Mouse (Mus musculus) intestine, postnatal 0 days (tissue): ENCODE results near the gene Skida1. TPM values are rescaled to one million over a fixed set of nuclear protein-coding genes. Genes with fewer than 3 reads are reported as not detected.

ENCODE experiments used
- ATAC-seq: fragments of 200-750 bp; cut with Nextera tagmentation; 2 replicates; pipeline ENCODE4 v1.8.0; 2017; ENCODE audit warnings: mild to moderate bottlenecking, moderate TSS enrichment, moderate library complexity
- H3K27ac ChIP-seq: fragments of 300-500 bp; sonication (generic); 2 replicates; pipeline ENCODE4 v1.5.1; 2014; ENCODE audit warnings: mild to moderate bottlenecking, low read depth, low read length, moderate library complexity
- H3K27me3 ChIP-seq: fragments of 300-500 bp; sonication (generic); replicated peaks from 2 replicates; pipeline ENCODE4 v1.6.1; 2014; ENCODE audit warnings: low read length, mixed read lengths; ENCODE audit not compliant: control insufficient read depth, insufficient read depth
- H3K36me3 ChIP-seq: fragments of 300-500 bp; sonication (generic); 2 replicates; pipeline ENCODE4 v1.6.1; 2014; ENCODE audit warnings: mild to moderate bottlenecking, moderate library complexity; ENCODE audit not compliant: control insufficient read depth, insufficient read depth
- H3K4me1 ChIP-seq: fragments of 300-500 bp; sonication (generic); replicated peaks from 2 replicates; pipeline ENCODE4 v1.6.1; 2014; ENCODE audit warnings: antibody characterized with exemption, low read length, mixed read lengths; ENCODE audit not compliant: control insufficient read depth, insufficient read depth
- H3K4me2 ChIP-seq: fragments of 300-500 bp; sonication (generic); replicated peaks from 2 replicates; pipeline ENCODE4 v1.6.1; 2014; ENCODE audit warnings: low read depth, mild to moderate bottlenecking, moderate library complexity
- H3K4me3 ChIP-seq: fragments of 300-500 bp; sonication (generic); 2 replicates; pipeline ENCODE4 v1.5.1; 2014; ENCODE audit warnings: low read depth, low read length
- H3K9ac ChIP-seq: fragments of 300-500 bp; sonication (generic); 2 replicates; pipeline ENCODE4 v1.6.1; 2014; ENCODE audit warnings: mild to moderate bottlenecking, low read depth, low read length
- H3K9me3 ChIP-seq: fragments of 300-500 bp; sonication (generic); 2 replicates; pipeline ENCODE4 v1.6.1; 2016; ENCODE audit warnings: mixed run types; ENCODE audit not compliant: control insufficient read depth
- CTCF ChIP-seq: sonication (generic); IDR thresholded peaks from 2 replicates; pipeline ENCODE4 v1.5.1; 2016; ENCODE audit warnings: low read depth, mild to moderate bottlenecking, control low read depth, antibody characterized with exemption, moderate library complexity
- WGBS: fragments of 180-500 bp; shearing (Covaris S2); extraction: QIAGEN DNeasy Blood & Tissue Kit; methylation state at CpG from one replicate; pipeline ENCODE4 v1.1.7; 2014; 5-methylcytosine and 5-hydroxymethylcytosine counted together
- polyA plus RNA-seq: library from polyadenylated mRNA; unstranded; fragments of >200 nt; fragmentation: Nextera tagmentation; extraction: Ambion mirVana; gene quantifications from 2 replicates; pipeline ENCODE4 v1.2.1, GENCODE M21; 2015

The Skida1 gene
- polyA plus RNA-seq, 1 experiment from 2014 or later: 1.2 TPM

GRCm38 (mm10) chr2:18037491-18037890, 11.4 kb downstream of the Skida1 start, which contains the start of gene A930004D18Rik:
TSS of gene A930004D18Rik (minus strand) at chr2:18037737.
- TF ChIP-seq CTCF: no peak
- no peak within 1 kb of the TSS for H3K4me2 ChIP-seq

GRCm38 (mm10) chr2:18034371-18035250, 14.2 kb downstream of the Skida1 start:
- Histone ChIP-seq H3K27ac (no peak overlapping the region), H3K4me1 (peaks cover 12% of the 10 kb centered on the region), H3K27me3 (no peaks in the 10 kb centered on the region), H3K9me3 (no peaks in the 10 kb centered on the region), H3K4me3 (no peak overlapping the region), H3K36me3 (no peaks in the 10 kb centered on the region), H3K9ac (no peak overlapping the region), H3K4me2 (no peak overlapping the region)
- no peak for ATAC-seq
- TF ChIP-seq CTCF: no peak
- 88% methylated on average over 10 of the region's 10 CpGs for WGBS

More at GRCm38 (mm10) chr2:18037491-18037890, 11.4 kb downstream of the Skida1 start, which contains the start of gene A930004D18Rik:
- Histone ChIP-seq H3K36me3 (no peaks in the 10 kb centered on the region), H3K27me3 (no peaks in the 10 kb centered on the region), H3K4me3 (no peak within 1 kb of the TSS), H3K27ac (no peak within 1 kb of the TSS), H3K9ac (no peak within 1 kb of the TSS), H3K9me3 (no peaks in the 10 kb centered on the region), H3K4me1 (peaks cover 6% of the 10 kb centered on the region; the same call in 1 of the 2 replicates)
- no peak for ATAC-seq
- WGBS: 80% methylated on average over 2 of the region's 2 CpGs

GRCm38 (mm10) chr2:18033166-18034108, 15.4 kb downstream of the Skida1 start:
- H3K27ac ChIP-seq: no peak overlapping the region
- no peak for ATAC-seq
- 84% methylated on average over 10 of the region's 10 CpGs for WGBS
- H3K4me1 ChIP-seq: peaks cover 11% of the 10 kb centered on the region
- H3K4me2 ChIP-seq: no peak overlapping the region
- H3K9me3 ChIP-seq: no peaks in the 10 kb centered on the region
- TF ChIP-seq CTCF: no peak
- no peaks in the 10 kb centered on the region for H3K27me3 ChIP-seq
- H3K36me3 ChIP-seq: no peaks in the 10 kb centered on the region
- no peak overlapping the region for H3K4me3 ChIP-seq
- H3K9ac ChIP-seq: no peak overlapping the region

DNA sequence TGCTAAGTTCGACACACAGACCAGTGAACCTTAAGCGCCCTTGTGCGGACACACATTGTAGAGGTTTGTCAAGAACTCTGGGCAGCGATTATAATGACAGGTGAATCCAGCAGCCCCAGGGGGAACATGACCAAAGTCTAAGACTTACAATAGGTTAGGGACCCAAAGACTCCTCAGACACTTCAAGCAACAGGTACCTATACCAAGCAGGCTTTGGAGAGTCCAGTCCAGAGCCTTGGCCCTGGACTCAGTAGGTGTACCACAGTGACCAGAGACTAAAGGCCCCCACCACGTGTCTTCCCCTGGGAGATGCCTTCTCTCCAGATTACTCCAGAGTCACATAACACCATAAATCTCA, 16.3 kb downstream of the Skida1 start:
- H3K4me1 ChIP-seq: peaks cover 11% of the 10 kb centered on the region
- H3K4me3 ChIP-seq: no peak overlapping the region
- H3K9me3 ChIP-seq: no peaks in the 10 kb centered on the region
- H3K27ac ChIP-seq: no peak overlapping the region
- no peak for ATAC-seq
- H3K36me3 ChIP-seq: no peaks in the 10 kb centered on the region
- 78% methylated on average over 5 of the region's 5 CpGs for WGBS
- peak overlapping the region; percentile 93; the same call in 1 of the 2 replicates for H3K4me2 ChIP-seq
- no peak overlapping the region for H3K9ac ChIP-seq
- no peaks in the 10 kb centered on the region for H3K27me3 ChIP-seq
- TF ChIP-seq CTCF: no peak

DNA sequence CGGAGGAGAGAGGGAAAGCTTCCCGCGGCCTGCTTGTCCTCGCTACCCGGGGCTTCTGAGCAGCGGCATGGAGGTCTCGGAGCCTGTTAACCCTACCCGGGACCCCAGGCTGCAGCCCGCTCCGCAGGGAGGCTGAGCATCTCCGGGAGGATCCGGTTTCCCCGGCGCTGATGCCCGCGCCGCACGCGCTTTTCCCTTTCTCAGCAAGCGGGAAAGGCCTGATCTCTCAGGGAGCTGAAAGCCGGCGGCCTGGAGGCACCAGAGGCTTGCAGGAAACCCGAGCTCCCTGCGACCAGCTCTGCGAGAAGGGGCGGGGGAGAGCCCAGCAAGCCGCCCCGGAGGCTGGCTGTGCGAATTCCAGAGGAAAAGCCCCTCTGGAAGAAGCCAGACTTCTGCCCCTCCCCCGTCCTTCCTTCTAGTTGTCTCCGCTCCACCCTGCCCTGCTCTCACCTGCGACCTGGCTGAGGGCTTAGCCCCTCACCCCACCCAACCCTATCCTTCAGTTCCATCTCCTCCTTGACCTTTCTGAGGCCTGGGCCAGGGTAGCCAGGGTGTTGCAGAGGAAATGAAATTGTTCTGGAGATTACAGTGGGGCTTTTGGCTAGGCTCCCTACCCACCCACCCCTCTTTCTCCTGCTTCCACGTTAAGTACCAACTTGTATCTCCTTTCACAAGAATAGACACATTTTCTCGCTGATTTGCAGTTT, 16.9 kb downstream of the Skida1 start:
- Histone ChIP-seq H3K36me3 (no peaks in the 10 kb centered on the region), H3K9ac (peak overlapping the region; percentile 73), H3K27ac (no peak overlapping the region), H3K4me2 (peak overlapping the region; percentile 93), H3K4me1 (peaks cover 11% of the 10 kb centered on the region), H3K4me3 (peak overlapping the region; percentile 53), H3K9me3 (no peaks in the 10 kb centered on the region), H3K27me3 (no peaks in the 10 kb centered on the region)
- WGBS: 10% methylated on average over 33 of the region's 34 CpGs
- ATAC-seq: no peak
- no peak for TF ChIP-seq CTCF
